Mouse (Mus musculus) forebrain, embryonic 15.5 days (tissue): ENCODE results near the gene Nfib. TPM values are rescaled to one million over a fixed set of nuclear protein-coding genes. Genes with fewer than 3 reads are reported as not detected.
A peak's percentile ranks its signal among the peaks of the same experiment; 100 is the strongest.

ENCODE experiments used
- ATAC-seq: fragments of 200-750 bp; cut with Nextera tagmentation; replicated peaks from 2 replicates; pipeline ENCODE4 v1.8.0; 2017; ENCODE audit warnings: mild to moderate bottlenecking, moderate TSS enrichment, moderate library complexity
- H3K27ac ChIP-seq: fragments of 300-500 bp; sonication (generic); replicated peaks from 2 replicates; pipeline ENCODE4 v1.5.1; 2015; ENCODE audit warnings: mild to moderate bottlenecking, inconsistent platforms
- H3K27me3 ChIP-seq: fragments of 300-500 bp; sonication (generic); 2 replicates; pipeline ENCODE4 v1.6.1; 2015; ENCODE audit warnings: inconsistent platforms
- H3K36me3 ChIP-seq: fragments of 300-500 bp; sonication (generic); 2 replicates; pipeline ENCODE4 v1.6.1; 2015; ENCODE audit warnings: mild to moderate bottlenecking, inconsistent platforms
- H3K4me1 ChIP-seq: fragments of 300-500 bp; sonication (generic); 2 replicates; pipeline ENCODE4 v1.6.1; 2015; ENCODE audit warnings: inconsistent platforms
- H3K4me2 ChIP-seq: fragments of 300-500 bp; sonication (generic); replicated peaks from 2 replicates; pipeline ENCODE4 v1.6.1; 2015; ENCODE audit warnings: mild to moderate bottlenecking, inconsistent platforms
- H3K4me3 ChIP-seq: fragments of 300-500 bp; sonication (generic); 2 replicates; pipeline ENCODE4 v1.5.1; 2015; ENCODE audit warnings: mild to moderate bottlenecking, inconsistent platforms
- H3K9ac ChIP-seq: fragments of 300-500 bp; sonication (generic); replicated peaks from 2 replicates; pipeline ENCODE4 v1.6.1; 2015; ENCODE audit warnings: mild to moderate bottlenecking, inconsistent platforms
- H3K9me3 ChIP-seq: fragments of 300-500 bp; sonication (generic); 2 replicates; pipeline ENCODE4 v1.6.1; 2016; ENCODE audit warnings: inconsistent platforms
- WGBS: fragments of 180-500 bp; shearing (Covaris S2); methylation state at CpG from one replicate; pipeline ENCODE4 v1.1.7; 2015; ENCODE audit warnings: mixed read lengths; 5-methylcytosine and 5-hydroxymethylcytosine counted together
- polyA plus RNA-seq: library from polyadenylated mRNA; unstranded; fragments of >200 nt; fragmentation: Nextera tagmentation; extraction: Ambion mirVana; gene quantifications from 2 replicates; pipeline ENCODE4 v1.2.1, GENCODE M21; 2015

The Nfib gene
- polyA plus RNA-seq, 1 experiment from 2014 or later, result 282 TPM

GRCm38 (mm10) chr4:82535606-82536434, 169.7 kb downstream of the Nfib start:
- Histone ChIP-seq H3K27me3 (no peaks in the 10 kb centered on the region), H3K27ac (peak overlapping the region; percentile 97), H3K9ac (peak overlapping the region; percentile 66), H3K9me3 (no peaks in the 10 kb centered on the region), H3K4me2 (peak overlapping the region; percentile 69), H3K4me3 (peak overlapping the region; percentile 42), H3K4me1 (peaks cover 70% of the 10 kb centered on the region), H3K36me3 (no peaks in the 10 kb centered on the region)
- WGBS, result 54% methylated on average over 6 of the region's 6 CpGs
- no peak for ATAC-seq

- peak overlapping the region; percentile 97 for H3K27ac ChIP-seq
- no peaks in the 10 kb centered on the region for H3K27me3 ChIP-seq
- H3K36me3 ChIP-seq, result no peaks in the 10 kb centered on the region
- 2% methylated on average over 3 of the region's 3 CpGs for WGBS
- peak overlapping the region; percentile 39 for H3K4me2 ChIP-seq
- no peak overlapping the region for H3K4me3 ChIP-seq
- H3K4me1 ChIP-seq, result peaks cover 73% of the 10 kb centered on the region
- no peaks in the 10 kb centered on the region for H3K9me3 ChIP-seq
- peak overlapping the region; percentile 43 for H3K9ac ChIP-seq
- peak; percentile 74 for ATAC-seq
These were observed 172.3 kb downstream of the Nfib start for GRCm38 (mm10) chr4:82533231-82533630.

GRCm38 (mm10) chr4:82532443-82533191, 172.9 kb downstream of the Nfib start:
- H3K9ac ChIP-seq, result peak overlapping the region; percentile 43
- H3K4me1 ChIP-seq, result peaks cover 70% of the 10 kb centered on the region
- no peaks in the 10 kb centered on the region for H3K36me3 ChIP-seq
- H3K27ac ChIP-seq, result peak overlapping the region; percentile 97
- peak overlapping the region; percentile 39 for H3K4me2 ChIP-seq
- H3K4me3 ChIP-seq, result peak overlapping the region; percentile 1; the same call in 1 of the 2 replicates
- peak; percentile 85 for ATAC-seq
- H3K27me3 ChIP-seq, result no peaks in the 10 kb centered on the region
- WGBS, result 3% methylated on average over 11 of the region's 11 CpGs
- no peaks in the 10 kb centered on the region for H3K9me3 ChIP-seq

- Histone ChIP-seq H3K9ac (peak overlapping the region; percentile 17), H3K9me3 (no peaks in the 10 kb centered on the region), H3K4me1 (peaks cover 69% of the 10 kb centered on the region), H3K27ac (peak overlapping the region; percentile 97), H3K27me3 (no peaks in the 10 kb centered on the region), H3K4me3 (0 out of 2 replicates have a peak overlapping the region, but pooled peaks have one; percentile 1), H3K36me3 (no peaks in the 10 kb centered on the region), H3K4me2 (peak overlapping the region; percentile 39)
- peak; percentile 42 for ATAC-seq
- WGBS, result 13% methylated on average over 5 of the region's 5 CpGs
These were observed 173.6 kb downstream of the Nfib start for GRCm38 (mm10) chr4:82531977-82532376.

GRCm38 (mm10) chr4:82530875-82531353, 174.6 kb downstream of the Nfib start:
- Histone ChIP-seq H3K4me2 (no peak overlapping the region), H3K9ac (no peak overlapping the region), H3K4me3 (no peak overlapping the region), H3K27ac (peak overlapping the region; percentile 97), H3K9me3 (no peaks in the 10 kb centered on the region), H3K27me3 (no peaks in the 10 kb centered on the region), H3K36me3 (no peaks in the 10 kb centered on the region), H3K4me1 (peaks cover 58% of the 10 kb centered on the region)
- 64% methylated on average over 3 of the region's 3 CpGs for WGBS
- ATAC-seq, result no peak

- H3K4me3 ChIP-seq, result no peak overlapping the region
- peaks cover 49% of the 10 kb centered on the region for H3K4me1 ChIP-seq
- no peak overlapping the region for H3K4me2 ChIP-seq
- 41% methylated on average over 2 of the region's 2 CpGs for WGBS
- ATAC-seq, result no peak
- peak overlapping the region; percentile 79 for H3K27ac ChIP-seq
- H3K36me3 ChIP-seq, result no peaks in the 10 kb centered on the region
- no peak overlapping the region for H3K9ac ChIP-seq
- H3K9me3 ChIP-seq, result no peaks in the 10 kb centered on the region
- H3K27me3 ChIP-seq, result no peaks in the 10 kb centered on the region
These were observed 176.6 kb downstream of the Nfib start for GRCm38 (mm10) chr4:82528978-82529377.

- ATAC-seq, result 0 out of 2 replicates have a peak, but pooled peaks have one; percentile 29
- Histone ChIP-seq H3K36me3 (no peaks in the 10 kb centered on the region), H3K9me3 (no peaks in the 10 kb centered on the region), H3K4me1 (no peaks in the 10 kb centered on the region; the same call in 1 of the 2 replicates), H3K27ac (no peak overlapping the region), H3K4me2 (no peak overlapping the region), H3K4me3 (no peak overlapping the region), H3K9ac (no peak overlapping the region), H3K27me3 (no peaks in the 10 kb centered on the region)
- WGBS, result 78% methylated on average over 4 of the region's 4 CpGs
These were observed 185.6 kb downstream of the Nfib start for GRCm38 (mm10) chr4:82519935-82520334.

GRCm38 (mm10) chr4:82518132-82518531, 187.4 kb downstream of the Nfib start:
- Histone ChIP-seq H3K4me1 (peaks cover 9% of the 10 kb centered on the region), H3K27me3 (no peaks in the 10 kb centered on the region), H3K36me3 (no peaks in the 10 kb centered on the region), H3K9me3 (no peaks in the 10 kb centered on the region), H3K27ac (peak overlapping the region; percentile 55), H3K4me2 (no peak overlapping the region), H3K4me3 (no peak overlapping the region), H3K9ac (no peak overlapping the region)
- WGBS, result 84% methylated on average over 1 of the region's 1 CpGs
- no peak for ATAC-seq

- H3K4me3 ChIP-seq, result no peak overlapping the region
- H3K27me3 ChIP-seq, result no peaks in the 10 kb centered on the region
- peaks cover 13% of the 10 kb centered on the region for H3K4me1 ChIP-seq
- no peak overlapping the region for H3K9ac ChIP-seq
- no peak for ATAC-seq
- H3K27ac ChIP-seq, result peak overlapping the region; percentile 55
- H3K9me3 ChIP-seq, result no peaks in the 10 kb centered on the region
- peak overlapping the region; percentile 23; the same call in 1 of the 2 replicates for H3K4me2 ChIP-seq
- H3K36me3 ChIP-seq, result no peaks in the 10 kb centered on the region
- WGBS, result 72% methylated on average over 7 of the region's 7 CpGs
These were observed 188.2 kb downstream of the Nfib start for GRCm38 (mm10) chr4:82517311-82517710.

- Histone ChIP-seq H3K9ac (0 out of 2 replicates have a peak overlapping the region, but pooled peaks have one; percentile 25), H3K27ac (peak overlapping the region; percentile 46; the same call in 1 of the 2 replicates)
These were observed 189.2 kb downstream of the Nfib start for GRCm38 (mm10) chr4:82516211-82516795.

GRCm38 (mm10) chr4:82514921-82515320, 190.6 kb downstream of the Nfib start:
- Histone ChIP-seq H3K4me3 (peak overlapping the region; percentile 75), H3K27ac (peak overlapping the region; percentile 99), H3K9ac (peak overlapping the region; percentile 95), H3K4me1 (peaks cover 25% of the 10 kb centered on the region), H3K27me3 (no peaks in the 10 kb centered on the region), H3K4me2 (peak overlapping the region; percentile 82), H3K36me3 (no peaks in the 10 kb centered on the region), H3K9me3 (no peaks in the 10 kb centered on the region)
- WGBS, result 74% methylated on average over 8 of the region's 8 CpGs
- no peak for ATAC-seq

More at GRCm38 (mm10) chr4:82516211-82516795, 189.2 kb downstream of the Nfib start:
- no peaks in the 10 kb centered on the region for H3K27me3 ChIP-seq
- H3K4me2 ChIP-seq, result peak overlapping the region; percentile 16
- H3K4me1 ChIP-seq, result peaks cover 19% of the 10 kb centered on the region
- H3K36me3 ChIP-seq, result no peaks in the 10 kb centered on the region
- 69% methylated on average over 6 of the region's 6 CpGs for WGBS
- no peak for ATAC-seq
- no peak overlapping the region for H3K4me3 ChIP-seq
- H3K9me3 ChIP-seq, result no peaks in the 10 kb centered on the region
